Mouse (Mus musculus) embryonic facial prominence, embryonic 10.5 days (tissue): ENCODE results near the gene R3hdml. TPM values are rescaled to one million over a fixed set of nuclear protein-coding genes. Genes with fewer than 3 reads are reported as not detected.

Experiments used
- DNase-seq: peaks from one replicate; pipeline ENCODE4 v3.0.0-alpha.2; 2017; ENCODE audit warnings: low spot score
- H3K27ac ChIP-seq: fragments of 300-500 bp; sonication (generic); replicated peaks from 2 replicates; pipeline ENCODE4 v1.5.1; 2016; ENCODE audit warnings: mild to moderate bottlenecking
- H3K27me3 ChIP-seq: fragments of 300-500 bp; sonication (generic); replicated peaks from 2 replicates; pipeline ENCODE4 v1.6.1; 2016; ENCODE audit warnings: low read depth, mild to moderate bottlenecking; ENCODE audit not compliant: poor library complexity, severe bottlenecking
- H3K36me3 ChIP-seq: fragments of 300-500 bp; sonication (generic); replicated peaks from 2 replicates; pipeline ENCODE4 v1.6.1; 2016; ENCODE audit warnings: mild to moderate bottlenecking, moderate library complexity
- H3K4me1 ChIP-seq: fragments of 300-500 bp; sonication (generic); 2 replicates; pipeline ENCODE4 v1.6.1; 2016
- H3K4me3 ChIP-seq: fragments of 300-500 bp; sonication (generic); 2 replicates; pipeline ENCODE4 v1.5.1; 2016; ENCODE audit warnings: mild to moderate bottlenecking, moderate library complexity
- H3K9me3 ChIP-seq: fragments of 300-500 bp; sonication (generic); 2 replicates; pipeline ENCODE4 v1.6.1; 2016; ENCODE audit warnings: mild to moderate bottlenecking
- WGBS: fragments of 180-500 bp; shearing (Covaris S2); methylation state at CpG from one replicate; pipeline ENCODE4 v1.1.7; 2016; 5-methylcytosine and 5-hydroxymethylcytosine counted together
- polyA plus RNA-seq: library from polyadenylated mRNA; unstranded; fragments of >200 nt; fragmentation: Nextera tagmentation; extraction: Ambion mirVana; gene quantifications from 2 replicates; pipeline ENCODE4 v1.2.1, GENCODE M21; 2016

Gene R3hdml
- polyA plus RNA-seq, 1 experiment from 2014 or later: not detected

- no peaks in the 10 kb centered on the region for H3K9me3 ChIP-seq
- no peaks in the 10 kb centered on the region for H3K36me3 ChIP-seq
- H3K27me3 ChIP-seq: peaks cover 6% of the 10 kb centered on the region
- 69% methylated on average over 8 of the region's 8 CpGs for WGBS
- peaks cover 4% of the 10 kb centered on the region for H3K4me1 ChIP-seq
- H3K27ac ChIP-seq: no peak overlapping the region
- no peak for DNase-seq
- H3K4me3 ChIP-seq: no peak overlapping the region
These were observed 38.3 kb downstream of the R3hdml start for GRCm38 (mm10) chr2:163530418-163530817.

GRCm38 (mm10) chr2:163531917-163532316 lies 39.8 kb downstream of the R3hdml start:
- H3K27me3 ChIP-seq: peaks cover 20% of the 10 kb centered on the region
- H3K4me1 ChIP-seq: peaks cover 4% of the 10 kb centered on the region
- no peak overlapping the region for H3K27ac ChIP-seq
- peak; percentile 81 for DNase-seq
- no peaks in the 10 kb centered on the region for H3K36me3 ChIP-seq
- no peaks in the 10 kb centered on the region for H3K9me3 ChIP-seq
- H3K4me3 ChIP-seq: no peak overlapping the region
- 12% methylated on average over 9 of the region's 9 CpGs for WGBS

- Histone ChIP-seq H3K4me1 (peaks cover 4% of the 10 kb centered on the region), H3K4me3 (no peak overlapping the region), H3K9me3 (no peaks in the 10 kb centered on the region), H3K36me3 (no peaks in the 10 kb centered on the region), H3K27ac (no peak overlapping the region), H3K27me3 (peaks cover 20% of the 10 kb centered on the region)
- DNase-seq: no peak
- WGBS: 83% methylated on average over 9 of the region's 9 CpGs
These were observed 41.1 kb downstream of the R3hdml start for GRCm38 (mm10) chr2:163533226-163533625.

- DNase-seq: peak; percentile 87
- Histone ChIP-seq H3K4me1 (peaks cover 4% of the 10 kb centered on the region), H3K9me3 (no peaks in the 10 kb centered on the region), H3K4me3 (peak overlapping the region; percentile 49), H3K27ac (no peak overlapping the region), H3K36me3 (no peaks in the 10 kb centered on the region), H3K27me3 (peaks cover 20% of the 10 kb centered on the region)
- 16% methylated on average over 22 of the region's 22 CpGs for WGBS
These were observed 42.9 kb downstream of the R3hdml start for GRCm38 (mm10) chr2:163534958-163535524.

- Histone ChIP-seq H3K27ac (no peak overlapping the region), H3K4me3 (no peak overlapping the region), H3K36me3 (no peaks in the 10 kb centered on the region), H3K4me1 (peaks cover 4% of the 10 kb centered on the region), H3K9me3 (no peaks in the 10 kb centered on the region), H3K27me3 (peaks cover 20% of the 10 kb centered on the region)
- DNase-seq: no peak
- 82% methylated on average over 5 of the region's 5 CpGs for WGBS
These were observed 45.3 kb downstream of the R3hdml start for GRCm38 (mm10) chr2:163537443-163537842.

- Histone ChIP-seq H3K4me1 (peaks cover 4% of the 10 kb centered on the region), H3K36me3 (no peaks in the 10 kb centered on the region), H3K27ac (no peak overlapping the region), H3K4me3 (no peak overlapping the region), H3K27me3 (peaks cover 20% of the 10 kb centered on the region), H3K9me3 (no peaks in the 10 kb centered on the region)
- WGBS: 87% methylated on average over 2 of the region's 2 CpGs
- no peak for DNase-seq
These were observed 46.3 kb downstream of the R3hdml start for GRCm38 (mm10) chr2:163538410-163538809.

GRCm38 (mm10) chr2:163539321-163540040 lies 47.4 kb downstream of the R3hdml start:
- Histone ChIP-seq H3K4me3 (no peak overlapping the region), H3K36me3 (no peaks in the 10 kb centered on the region), H3K27me3 (peaks cover 15% of the 10 kb centered on the region), H3K4me1 (peaks cover 4% of the 10 kb centered on the region), H3K9me3 (no peaks in the 10 kb centered on the region), H3K27ac (no peak overlapping the region)
- 84% methylated on average over 13 of the region's 13 CpGs for WGBS
- no peak for DNase-seq

- no peak for DNase-seq
- Histone ChIP-seq H3K4me1 (no peaks in the 10 kb centered on the region; the same call in 1 of the 2 replicates), H3K36me3 (no peaks in the 10 kb centered on the region), H3K27me3 (peaks cover 14% of the 10 kb centered on the region), H3K4me3 (no peak overlapping the region), H3K27ac (no peak overlapping the region), H3K9me3 (no peaks in the 10 kb centered on the region)
- WGBS: 80% methylated on average over 9 of the region's 9 CpGs
These were observed 48.4 kb downstream of the R3hdml start for GRCm38 (mm10) chr2:163540231-163541117.

- Histone ChIP-seq H3K27ac (no peak overlapping the region), H3K4me3 (no peak overlapping the region), H3K9me3 (no peaks in the 10 kb centered on the region), H3K4me1 (no peaks in the 10 kb centered on the region; the same call in 1 of the 2 replicates), H3K27me3 (peaks cover 3% of the 10 kb centered on the region; the same call in 1 of the 2 replicates), H3K36me3 (no peaks in the 10 kb centered on the region)
- DNase-seq: no peak
- 83% methylated on average over 10 of the region's 10 CpGs for whole genome bisulfite sequencing
These were observed 49.6 kb downstream of the R3hdml start for GRCm38 (mm10) chr2:163541568-163542182.

GRCm38 (mm10) chr2:163542674-163543073 lies 50.6 kb downstream of the R3hdml start:
- Histone ChIP-seq H3K36me3 (no peaks in the 10 kb centered on the region), H3K27me3 (no peaks in the 10 kb centered on the region), H3K27ac (no peak overlapping the region), H3K9me3 (no peaks in the 10 kb centered on the region), H3K4me1 (no peaks in the 10 kb centered on the region; the same call in 1 of the 2 replicates), H3K4me3 (no peak overlapping the region)
- 93% methylated on average over 10 of the region's 10 CpGs for WGBS
- DNase-seq: no peak

- Histone ChIP-seq H3K9me3 (no peaks in the 10 kb centered on the region), H3K27ac (no peak overlapping the region), H3K36me3 (no peaks in the 10 kb centered on the region), H3K4me1 (no peaks in the 10 kb centered on the region), H3K27me3 (no peaks in the 10 kb centered on the region), H3K4me3 (no peak overlapping the region)
- DNase-seq: no peak
- 77% methylated on average over 14 of the region's 14 CpGs for WGBS
These were observed 54.7 kb downstream of the R3hdml start for GRCm38 (mm10) chr2:163546623-163547318.

- H3K4me1 ChIP-seq: no peaks in the 10 kb centered on the region
- 75% methylated on average over 6 of the region's 6 CpGs for WGBS
These were observed 56.7 kb downstream of the R3hdml start for GRCm38 (mm10) chr2:163548822-163549221.

More at GRCm38 (mm10) chr2:163548822-163549221, 56.7 kb downstream of the R3hdml start:
- DNase-seq: no peak
- H3K36me3 ChIP-seq: no peaks in the 10 kb centered on the region
- H3K27ac ChIP-seq: no peak overlapping the region
- no peak overlapping the region for H3K4me3 ChIP-seq
- peaks cover 3% of the 10 kb centered on the region; the same call in 1 of the 2 replicates for H3K27me3 ChIP-seq
- no peaks in the 10 kb centered on the region for H3K9me3 ChIP-seq
